Mouse (Mus musculus) activated CD4-positive, CD25-positive, alpha-beta regulatory T cell, adult 4 months (primary cell): ENCODE measurements at regions not wholly inside any gene's neighbourhood (a gene's known extent, or its start where the extent isn't known, plus 50 kb on each side); places are given as distances from the start of the nearest gene placed in this dataset.

Experiments
- ATAC-seq: one replicate; pipeline ENCODE4 v1.8.0; 2017

GRCm38 (mm10) chr11:114548658-114549057 is 119.7 kb upstream of the Rpl38 start:
- ATAC-seq, result no peak

GRCm38 (mm10) chr11:114544212-114544611 is 124.1 kb upstream of the Rpl38 start:
- ATAC-seq, result no peak

DNA sequence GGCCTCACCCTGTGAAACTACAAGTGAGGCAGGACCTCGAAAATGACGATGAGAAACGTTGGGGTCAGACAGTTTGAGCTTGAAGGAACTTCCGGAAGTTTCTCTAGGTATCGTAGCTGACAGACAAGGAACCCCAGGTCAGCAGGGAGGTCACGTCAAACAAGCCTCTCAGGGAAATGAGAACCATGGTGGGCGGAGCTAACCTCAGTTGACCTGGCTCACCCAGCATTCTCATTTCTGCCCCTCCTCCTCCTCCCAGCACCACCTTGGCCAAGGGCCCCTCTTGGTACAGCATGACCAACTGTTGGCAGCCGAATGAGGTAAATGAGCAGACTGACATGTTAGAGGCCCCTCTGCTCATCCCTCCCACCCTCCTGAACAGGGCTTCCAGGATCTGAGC is 126.2 kb upstream of the Rpl38 start:
- ATAC-seq, result no peak

DNA sequence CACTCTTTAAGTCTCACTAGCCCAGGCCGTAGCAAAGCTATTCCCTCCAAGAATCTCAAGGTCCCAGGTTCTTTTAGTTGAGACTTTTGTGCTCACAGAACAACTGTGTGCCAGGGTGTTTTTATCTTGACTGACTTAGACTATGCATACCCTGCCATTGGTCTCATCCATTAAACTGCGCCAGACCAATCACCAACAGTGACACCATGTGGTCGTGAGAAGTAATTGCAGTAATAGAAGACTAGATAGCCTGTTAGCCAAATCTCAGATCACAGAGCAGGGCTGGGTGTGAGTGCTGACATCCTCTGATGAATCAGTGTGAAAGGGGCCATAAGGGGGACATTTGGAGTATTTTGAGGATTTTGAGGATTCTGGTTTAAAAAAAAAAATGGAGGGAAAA is 127.8 kb upstream of the Rpl38 start:
- no peak for ATAC-seq

DNA sequence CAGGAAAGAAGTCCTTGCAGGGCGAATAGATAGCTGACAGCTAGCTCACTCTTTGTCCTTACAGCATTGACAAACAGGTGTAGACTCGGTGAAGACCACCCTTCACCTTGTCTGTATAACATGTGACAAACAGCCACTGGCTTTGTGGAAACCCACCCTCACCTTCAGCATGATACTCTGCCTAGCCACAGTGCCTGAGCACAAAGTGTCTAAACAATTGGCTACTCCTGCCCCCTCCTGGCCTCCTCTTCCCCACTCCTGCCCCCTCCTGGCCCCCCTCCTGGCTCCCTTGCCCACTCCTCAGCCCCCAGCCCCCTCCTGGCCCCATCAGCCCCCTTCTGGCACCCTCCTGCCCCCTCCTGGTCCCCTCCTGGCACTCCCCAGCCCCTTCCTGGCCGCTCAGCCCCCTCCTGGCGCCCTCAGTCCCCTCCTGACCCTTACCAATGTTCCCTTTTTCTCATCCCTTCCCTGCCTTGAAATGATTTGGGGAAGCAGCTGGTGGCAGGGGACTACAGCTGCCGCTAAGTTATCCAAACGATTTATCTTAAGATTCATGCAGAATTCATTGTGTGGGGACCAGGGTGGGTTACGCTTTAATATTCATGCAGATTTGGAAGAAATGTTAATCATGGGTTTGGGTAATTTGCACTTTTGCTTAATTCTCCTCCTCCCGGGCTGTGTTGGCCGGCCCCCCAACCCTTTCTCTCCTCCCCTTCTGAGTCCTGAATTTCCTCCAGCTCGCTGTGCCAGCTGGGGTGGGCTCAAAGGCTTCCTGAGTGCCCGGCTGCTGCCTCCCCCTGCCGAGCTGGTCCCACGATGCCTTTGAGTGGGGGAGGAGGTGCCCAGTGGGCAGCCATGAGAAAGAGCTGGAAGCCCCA is 131.5 kb upstream of the Rpl38 start:
- ATAC-seq, result no peak

GRCm38 (mm10) chr11:114535900-114536299 is 132.4 kb upstream of the Rpl38 start:
- ATAC-seq, result no peak

DNA sequence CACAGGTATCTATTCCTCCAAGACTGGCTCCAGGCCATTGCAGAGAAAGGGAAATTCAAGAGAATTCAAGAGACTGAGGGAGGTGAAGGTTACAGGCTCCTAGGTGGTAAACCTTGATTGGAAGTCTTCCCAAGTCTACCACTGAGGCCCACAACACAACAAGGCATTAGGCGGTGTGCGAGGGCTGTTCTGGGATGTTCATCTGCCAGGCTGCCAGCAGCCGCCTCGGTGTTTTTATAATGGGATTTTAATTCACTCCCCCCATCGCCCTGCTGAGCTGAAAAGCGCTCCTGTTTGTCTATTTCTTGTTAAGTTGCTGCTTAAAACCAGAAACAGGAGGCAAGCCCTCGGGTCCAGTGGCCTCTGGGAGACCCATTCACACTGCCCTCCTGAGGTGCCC is 133.9 kb upstream of the Rpl38 start:
- ATAC-seq, result no peak

GRCm38 (mm10) chr11:114531241-114531765 is 137.0 kb upstream of the Rpl38 start:
- ATAC-seq, result no peak

DNA sequence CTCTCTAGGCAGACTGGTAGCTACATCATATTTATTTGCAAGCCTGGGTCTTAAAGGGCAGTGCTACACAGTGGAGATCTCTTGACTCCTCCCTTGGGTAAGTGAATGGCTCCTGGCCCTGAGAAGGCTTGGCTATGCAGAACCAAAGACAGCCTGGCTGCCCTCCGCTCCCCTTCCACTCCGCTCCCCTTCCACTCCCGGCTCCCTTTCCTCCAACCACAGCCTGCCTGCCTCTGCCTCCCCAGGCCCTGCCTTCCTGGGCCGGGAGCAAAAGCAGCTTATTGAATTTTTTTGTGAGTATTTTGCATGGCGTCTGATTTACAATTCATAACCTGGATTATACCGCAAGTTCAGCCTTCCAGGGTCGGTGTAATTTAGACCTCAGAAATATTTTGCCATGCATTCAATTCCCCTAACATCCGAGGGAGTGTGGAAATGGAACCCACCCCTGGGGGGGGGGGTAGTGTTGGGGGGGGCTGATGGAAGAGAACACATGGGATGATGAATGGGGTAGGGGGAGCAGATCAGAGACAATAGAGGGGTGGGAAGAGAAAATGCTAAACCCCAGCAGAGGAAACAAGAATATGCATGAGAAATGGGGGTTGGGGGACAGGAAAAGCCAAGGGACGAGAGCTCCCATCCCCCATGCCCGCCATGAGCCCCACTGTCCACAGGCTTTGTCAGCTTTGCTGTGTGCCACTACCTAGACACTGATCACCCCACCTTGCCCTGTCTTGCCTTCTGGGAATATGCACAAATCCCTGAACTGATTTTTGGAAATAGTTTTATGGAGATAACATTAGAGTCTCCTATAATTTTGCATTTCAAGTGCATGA is 139.2 kb upstream of the Rpl38 start:
- ATAC-seq, result no peak

DNA sequence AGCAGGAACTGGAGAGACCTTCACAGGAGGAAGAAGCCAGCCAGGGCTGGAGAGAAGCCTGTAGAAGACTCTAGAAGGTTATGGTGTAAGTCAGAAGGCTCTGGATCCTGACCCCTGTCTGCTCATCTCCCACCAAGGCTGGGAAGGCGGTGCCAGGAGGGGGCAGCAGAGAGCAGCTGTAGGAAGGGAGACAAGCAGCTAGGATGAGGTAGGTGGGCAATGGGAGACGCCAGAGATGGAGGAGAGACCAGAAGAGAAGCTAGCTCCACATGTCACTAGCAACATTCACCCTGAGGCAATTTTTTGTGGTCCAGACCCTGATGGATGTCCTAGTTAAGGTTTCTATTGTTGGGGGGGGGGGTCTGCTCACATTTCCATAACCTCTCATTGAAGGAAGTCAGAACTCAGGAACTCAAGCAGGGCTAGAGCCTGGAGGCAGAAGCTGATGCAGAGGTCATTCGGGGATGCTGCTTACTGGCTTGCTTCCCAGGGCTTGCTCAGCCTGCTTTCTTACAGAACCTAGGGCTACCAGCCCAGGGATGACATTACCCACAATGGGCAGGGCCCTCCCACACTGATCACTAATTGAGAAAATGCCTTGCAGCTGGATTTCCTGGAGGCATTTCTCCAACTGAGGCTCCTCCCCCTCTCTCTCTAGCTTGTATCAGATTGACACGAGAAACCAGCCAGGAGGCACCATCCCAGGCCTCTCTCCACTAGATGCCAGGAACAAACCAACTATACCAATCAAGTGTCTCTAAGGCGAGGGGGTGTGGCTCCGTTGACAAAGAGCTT is 144.7 kb upstream of the Rpl38 start:
- no peak for ATAC-seq

DNA sequence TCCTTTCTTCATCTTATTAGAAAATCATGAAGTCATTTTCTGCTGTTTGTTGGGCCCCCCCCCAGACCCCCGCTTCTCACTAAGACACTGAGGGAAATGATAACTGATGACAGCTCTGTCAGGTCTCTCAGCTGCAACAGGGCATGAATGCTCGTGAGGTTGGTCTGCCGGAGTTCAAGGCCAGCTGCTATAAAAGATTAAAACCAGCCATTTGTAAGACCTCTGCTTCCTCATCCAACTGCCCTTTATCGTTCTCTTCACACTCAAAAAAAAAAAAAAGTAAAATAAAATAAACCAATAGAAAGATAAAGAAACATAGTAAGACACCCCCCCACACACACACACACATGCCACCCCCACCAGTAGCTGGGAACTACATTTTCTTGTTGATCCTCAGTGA is 153.0 kb upstream of the Rpl38 start:
- ATAC-seq, result no peak

- no peak for ATAC-seq
Measured at GRCm38 (mm10) chr11:114514126-114514525, 154.2 kb upstream of the Rpl38 start.

GRCm38 (mm10) chr11:114513446-114513845 is 154.9 kb upstream of the Rpl38 start:
- no peak for ATAC-seq

- ATAC-seq, result no peak
Measured at GRCm38 (mm10) chr11:114511994-114512393, 156.3 kb upstream of the Rpl38 start.

GRCm38 (mm10) chr11:114502562-114502961 is 165.8 kb upstream of the Rpl38 start:
- no peak for ATAC-seq

GRCm38 (mm10) chr11:114501869-114502540 is 166.3 kb upstream of the Rpl38 start:
- ATAC-seq, result no peak

- no peak for ATAC-seq
Measured at GRCm38 (mm10) chr11:114500416-114500815, 167.9 kb upstream of the Rpl38 start.

DNA sequence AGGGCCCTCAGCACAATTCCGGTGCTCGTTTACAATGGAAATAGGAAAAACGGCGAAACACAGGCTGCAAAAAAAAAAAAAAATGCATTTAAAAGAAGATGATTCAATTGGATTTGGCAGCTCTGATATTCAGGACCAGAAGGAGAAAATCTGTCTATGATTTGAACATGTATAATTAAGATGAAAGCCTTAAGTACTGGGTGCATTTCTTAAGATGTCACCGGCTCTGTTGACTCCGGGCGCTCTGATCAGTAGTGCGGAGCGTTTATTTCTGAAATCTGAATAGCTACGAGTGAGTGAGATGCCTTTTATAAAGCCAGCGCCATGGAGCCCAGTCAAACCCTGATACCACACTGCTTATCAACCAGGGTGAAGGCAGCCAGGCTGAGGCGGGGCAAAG is 168.7 kb upstream of the Rpl38 start:
- ATAC-seq, result no peak

DNA sequence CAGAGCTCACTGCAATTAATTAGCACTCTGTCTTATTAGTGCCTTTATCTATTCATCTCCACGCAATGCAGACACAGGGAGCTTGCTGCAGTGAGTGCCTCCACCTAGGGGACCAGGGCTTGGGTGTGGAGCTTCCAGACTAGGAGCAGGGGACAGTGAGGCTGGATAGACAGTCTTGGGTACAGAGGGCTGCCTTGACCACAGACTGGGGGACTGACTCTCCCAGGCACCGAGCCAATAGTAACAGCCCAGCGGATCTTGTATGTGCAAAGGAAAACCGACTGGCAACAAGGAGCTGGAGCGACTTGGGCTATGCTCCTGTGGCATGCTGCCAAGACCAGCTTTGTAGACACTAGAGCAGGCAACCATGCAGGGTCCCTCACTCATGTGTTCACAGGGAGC is 172.8 kb upstream of the Rpl38 start:
- ATAC-seq, result no peak

DNA sequence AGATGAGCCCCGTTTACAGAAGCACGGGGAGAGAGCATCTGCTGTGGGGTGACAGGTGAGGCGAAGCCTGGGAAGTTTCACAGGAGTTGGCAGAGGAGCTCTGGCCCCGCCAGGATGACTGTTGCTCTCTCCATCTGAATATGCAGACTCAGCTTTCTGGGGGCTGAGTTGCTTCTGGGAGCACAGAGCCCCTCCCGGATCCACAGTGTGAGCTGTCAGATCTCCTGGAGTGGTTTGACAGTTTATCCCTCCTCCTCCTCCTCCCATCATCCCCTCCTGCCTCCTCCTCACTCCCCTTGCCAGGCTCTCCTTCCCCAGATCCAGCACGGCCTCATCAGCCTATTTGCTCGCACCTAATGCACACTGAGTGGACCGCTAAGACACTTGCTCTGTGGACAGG is 181.9 kb upstream of the Rpl38 start:
- no peak for ATAC-seq

DNA sequence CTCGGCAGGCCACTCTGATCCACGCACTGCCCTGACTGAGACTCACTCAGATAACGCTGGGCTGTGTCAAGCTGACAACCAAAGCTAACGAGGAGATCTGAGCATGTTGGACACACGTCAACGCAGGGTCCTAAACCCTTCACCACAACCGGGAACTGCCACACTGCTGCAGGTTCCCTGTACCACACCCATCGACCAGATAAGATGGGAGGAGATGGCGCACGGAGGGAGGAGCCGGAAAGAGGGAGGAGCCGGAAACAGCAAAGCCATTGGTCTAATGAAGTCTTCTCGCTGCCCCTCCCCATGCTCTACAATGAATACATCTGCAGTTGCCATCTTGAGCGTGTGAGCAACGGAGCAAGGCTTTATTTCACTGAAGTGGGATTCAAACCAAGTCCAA is 182.9 kb upstream of the Rpl38 start:
- ATAC-seq, result no peak

GRCm38 (mm10) chr11:114484668-114484953 is 183.7 kb upstream of the Rpl38 start:
- no peak for ATAC-seq
